Mouse (Mus musculus): ENCODE measurements around the gene Krt36.
A peak's percentile ranks its signal among the peaks of the same experiment; 100 is the strongest.

Gene Krt36

DNA sequence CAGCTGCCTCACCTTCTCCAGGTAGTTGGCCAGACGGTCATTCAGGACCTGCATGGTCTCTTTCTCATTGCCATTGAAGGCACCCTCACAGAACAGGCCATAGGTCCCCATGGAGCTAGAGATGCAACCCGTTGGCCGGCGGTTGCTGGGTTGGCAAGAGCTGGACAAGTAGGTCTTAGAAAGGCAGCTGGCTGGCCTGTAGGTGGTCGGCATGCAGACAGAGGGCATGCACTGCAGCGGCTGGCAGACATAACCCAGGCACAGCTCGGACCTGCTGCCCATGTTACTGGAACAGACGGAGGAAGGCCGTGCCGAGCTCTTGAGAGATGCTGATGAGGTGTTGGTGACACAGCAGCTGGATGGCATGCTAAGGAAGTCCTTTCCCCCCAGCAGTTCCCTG is 17.6 kb downstream of the Krt36 start, which contains the start of gene Krt32:
Gene Krt32 (minus strand): TSS at position 366 of the 400 bp plus-strand sequence.
- no peak for DNase-seq

DNA sequence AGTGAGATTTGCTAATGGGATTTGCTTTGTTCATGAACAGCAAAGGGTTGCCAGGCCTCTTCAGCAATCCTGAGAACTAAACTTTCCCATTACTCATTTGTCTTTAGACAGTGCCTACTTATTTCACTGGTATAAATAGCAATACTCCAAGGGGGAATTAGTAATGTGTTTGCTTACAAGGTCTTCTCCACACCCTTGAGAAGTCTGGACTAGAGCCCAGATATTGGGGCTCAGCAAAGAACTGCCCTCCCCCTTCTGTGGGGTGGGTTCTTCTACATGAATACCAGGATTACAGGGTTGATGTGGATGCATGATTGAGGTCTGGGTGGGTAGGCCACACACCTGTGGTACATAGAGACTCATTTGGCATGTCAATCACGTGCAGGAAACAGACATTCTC is 31.6 kb downstream of the Krt36 start:
- no peak for DNase-seq

DNA sequence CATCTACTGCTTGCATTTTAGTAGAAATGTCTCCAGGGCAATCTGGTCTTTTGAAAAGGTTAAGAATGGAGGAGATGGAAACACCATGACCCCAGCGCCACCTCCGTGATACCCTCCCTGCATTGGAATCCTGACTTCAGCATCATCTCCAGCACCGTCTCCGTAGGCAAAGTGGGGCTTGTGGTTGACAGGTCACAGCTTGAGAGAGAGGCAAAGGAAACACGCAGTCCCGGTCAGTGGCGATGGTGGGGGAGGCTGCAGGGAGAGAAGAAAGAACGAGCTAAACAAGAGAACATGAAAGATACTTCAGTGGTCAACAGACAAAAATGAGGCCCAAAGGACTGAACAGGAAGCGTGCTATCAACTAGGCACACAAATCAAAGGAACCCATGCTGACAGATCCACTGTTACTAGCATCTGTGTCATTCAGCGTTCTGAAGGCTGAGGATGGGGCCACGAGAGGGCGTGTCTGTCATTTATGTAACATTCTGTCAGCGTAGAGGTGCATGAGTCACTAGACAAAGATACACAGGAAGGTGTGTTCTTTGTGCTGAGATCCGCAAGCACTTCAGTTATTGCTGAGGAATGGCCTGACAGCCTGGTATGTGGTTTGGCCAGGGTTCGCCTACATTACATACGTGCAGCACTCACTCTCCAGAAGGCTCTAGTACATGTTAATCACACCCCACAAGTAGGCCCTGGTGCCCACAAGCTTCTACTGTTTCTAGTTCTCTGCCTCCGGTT is 38.0 kb downstream of the Krt36 start:
- no peak for DNase-seq

DNA sequence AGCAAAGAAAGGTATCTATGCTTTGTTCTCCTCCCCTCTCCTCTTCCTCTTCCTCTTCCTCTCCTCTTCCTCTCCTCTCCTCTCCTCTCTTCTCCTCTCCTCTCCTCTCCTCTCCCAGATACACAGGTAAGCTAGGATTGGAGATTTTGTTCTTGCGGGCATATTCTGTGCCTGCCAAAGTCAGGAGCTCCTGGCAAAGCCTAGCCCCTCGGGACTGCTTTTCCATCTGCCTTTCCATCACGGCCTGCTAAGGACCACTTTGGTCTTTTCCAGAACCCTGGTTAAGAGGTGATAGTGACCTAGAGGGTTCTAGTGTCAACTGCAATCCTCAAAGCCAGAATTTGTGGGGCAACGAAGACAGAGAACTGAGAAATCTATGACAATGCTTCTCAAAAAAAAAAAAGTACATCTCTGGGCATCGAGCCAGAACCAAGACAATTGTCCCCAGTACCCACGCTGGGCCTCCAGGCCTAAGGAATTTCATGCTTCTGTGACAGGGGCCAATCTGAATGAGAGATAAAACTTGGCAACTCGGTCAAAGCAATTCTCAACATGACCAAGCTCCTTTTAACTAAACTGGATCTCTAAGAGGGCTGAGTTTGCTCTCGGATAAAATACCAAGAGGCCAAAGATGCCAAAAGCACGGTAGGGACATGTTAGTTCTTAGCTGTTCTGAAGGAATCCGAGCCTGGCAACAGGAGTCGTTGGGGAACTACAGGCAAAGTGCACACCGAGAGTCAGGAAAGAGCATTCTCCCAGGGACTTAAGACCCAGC is 39.0 kb downstream of the Krt36 start:
- DNase-seq, result peak; percentile 38

DNA sequence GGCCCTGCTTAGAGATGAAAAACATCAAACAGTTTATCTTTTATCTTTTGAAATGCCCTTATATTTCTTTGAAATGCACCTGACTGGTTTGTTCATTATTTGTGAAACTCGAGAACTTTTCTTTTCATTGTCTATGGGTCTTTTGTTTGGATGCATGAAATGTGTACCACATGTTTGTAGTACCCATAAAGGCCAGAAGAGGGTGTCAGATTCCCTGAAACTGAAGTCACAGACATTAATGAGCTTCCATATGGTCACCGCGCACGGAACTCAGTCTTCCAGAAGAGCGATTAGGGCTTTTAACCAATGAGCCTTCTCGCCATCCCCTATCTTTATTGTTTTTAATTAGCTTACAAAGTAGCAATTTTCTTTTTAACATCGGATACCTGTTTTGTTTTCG is 46.6 kb downstream of the Krt36 start:
- DNase-seq, result no peak

DNA sequence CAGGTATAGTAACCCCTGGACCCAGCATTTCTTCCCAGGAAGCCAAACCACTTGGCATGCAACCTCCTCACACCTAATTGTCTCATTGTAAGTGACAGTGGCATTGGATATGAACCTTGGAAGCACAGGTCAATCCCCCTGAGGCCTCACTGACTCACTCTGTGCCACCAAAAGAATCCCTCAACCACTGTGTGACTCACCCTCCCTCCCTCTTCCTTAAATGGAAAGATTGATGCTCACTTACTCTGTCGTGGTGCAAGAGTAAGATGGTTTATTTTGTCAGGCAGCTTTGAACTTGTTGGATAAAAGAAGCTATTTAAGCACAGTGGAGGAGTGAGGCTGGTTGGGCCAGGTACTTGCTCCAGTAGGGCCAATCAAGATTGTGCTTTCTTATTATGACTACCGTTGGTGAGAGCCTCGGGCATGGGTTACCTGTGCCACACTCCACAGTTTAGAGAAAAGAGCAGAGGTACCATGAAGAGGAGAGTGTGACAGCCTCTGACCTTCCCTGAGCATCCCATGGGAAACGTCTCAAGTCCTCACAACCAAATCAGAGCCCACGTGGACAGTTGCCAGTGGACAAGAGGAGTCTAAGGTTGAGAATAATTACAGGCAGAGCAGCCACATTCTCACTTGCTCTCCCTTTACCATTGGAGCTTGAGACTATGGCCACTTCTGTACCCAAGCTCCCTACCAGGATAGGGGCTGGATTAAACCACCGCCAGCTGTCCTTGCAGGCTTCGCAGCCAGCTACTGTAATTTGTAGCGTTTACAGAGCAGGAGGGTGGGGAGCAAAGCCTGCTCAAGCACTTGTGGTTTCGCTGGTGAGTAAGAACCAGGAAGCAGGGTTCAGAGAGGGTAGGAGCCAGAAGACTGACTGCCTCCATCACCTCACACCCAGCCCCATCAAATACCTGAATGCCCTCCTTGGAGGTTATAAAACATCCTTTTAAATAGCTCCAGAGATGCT is 49.5 kb downstream of the Krt36 start:
- DNase-seq, result no peak
